Mouse (Mus musculus) erythroblast, embryonic 14.5 days (primary cell): ENCODE data around the gene Rhbdl1. TPM values are rescaled to one million over a fixed set of nuclear protein-coding genes. Genes with fewer than 3 reads are reported as not detected.

Source experiments
- H3K27me3 ChIP-seq: 2 replicates; pipeline ENCODE4 v1.6.1; 2012; ENCODE audit warnings: inconsistent platforms; ENCODE audit not compliant: control insufficient read depth
- H3K36me3 ChIP-seq: 2 replicates; pipeline ENCODE4 v1.6.1; 2012; ENCODE audit warnings: mild to moderate bottlenecking, inconsistent platforms; ENCODE audit not compliant: control insufficient read depth
- H3K4me1 ChIP-seq: 2 replicates; pipeline ENCODE4 v1.6.1; 2012; ENCODE audit warnings: inconsistent platforms; ENCODE audit not compliant: control insufficient read depth
- H3K4me3 ChIP-seq: replicated peaks from 2 replicates; pipeline ENCODE3; 2012; ENCODE audit warnings: moderate library complexity, mild to moderate bottlenecking, inconsistent platforms
- H3K9me3 ChIP-seq: 2 replicates; pipeline ENCODE4 v1.6.1; 2012; ENCODE audit warnings: low read length, inconsistent platforms, mixed read lengths; ENCODE audit not compliant: control insufficient read depth
- GATA1 ChIP-seq: IDR thresholded peaks from 2 replicates; pipeline ENCODE4 v1.6.1; 2012; ENCODE audit warnings: low read length, inconsistent platforms, mixed read lengths
- TAL1 ChIP-seq: IDR thresholded peaks from 3 replicates; pipeline ENCODE4 v1.6.1; 2012; ENCODE audit warnings: low read length, inconsistent platforms, mixed read lengths
- polyA plus RNA-seq: library from polyadenylated mRNA; stranded (reverse); fragments of >175 nt; gene quantifications from 2 replicates; pipeline ENCODE4 v1.2.3, GENCODE M21; 2012

The Rhbdl1 gene
- polyA plus RNA-seq, 1 experiment: 0.22 TPM

- Histone ChIP-seq H3K9me3 (no peaks in the 10 kb centered on the region), H3K4me3 (peak overlapping the region; percentile 87), H3K4me1 (peaks cover 61% of the 10 kb centered on the region), H3K36me3 (peaks cover 41% of the 10 kb centered on the region), H3K27me3 (no peaks in the 10 kb centered on the region)
- TF ChIP-seq GATA1: no peak; the same call in 1 of the 2 replicates
- TF ChIP-seq TAL1: no peak
Measured at GRCm38 (mm10) chr17:25791843-25792527, 45.1 kb downstream of the Rhbdl1 start.

DNA sequence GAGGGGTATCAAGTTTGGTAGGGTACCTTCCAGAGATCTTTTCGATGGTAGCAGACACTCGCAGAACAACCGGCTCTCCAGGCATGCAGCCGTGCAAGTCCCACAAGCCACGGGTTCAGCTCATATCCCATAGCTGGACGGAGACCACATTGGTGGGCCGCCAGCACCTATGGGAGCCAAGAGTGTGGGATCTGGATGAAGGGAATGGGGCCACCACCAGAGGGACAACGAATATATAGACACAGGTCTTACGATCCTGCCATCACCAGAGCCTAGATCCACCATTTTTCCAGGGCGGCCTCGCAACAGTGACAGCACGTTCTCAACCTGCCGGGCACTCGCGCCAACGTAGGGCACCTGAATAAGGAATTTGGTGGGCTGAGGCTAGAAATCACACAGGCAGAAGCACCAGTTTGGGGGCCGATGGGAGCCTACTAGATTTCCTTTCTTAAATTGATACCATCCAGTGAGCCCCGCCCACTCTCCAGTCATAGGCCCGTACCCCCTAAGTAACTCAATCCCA lies 45.7 kb downstream of the Rhbdl1 start:
- H3K9me3 ChIP-seq: no peaks in the 10 kb centered on the region
- TF ChIP-seq TAL1 (no peak), GATA1 (no peak)
- peak overlapping the region; percentile 87 for H3K4me3 ChIP-seq
- no peaks in the 10 kb centered on the region for H3K27me3 ChIP-seq
- H3K36me3 ChIP-seq: peaks cover 45% of the 10 kb centered on the region
- H3K4me1 ChIP-seq: peaks cover 61% of the 10 kb centered on the region

- Histone ChIP-seq H3K4me3 (no peak overlapping the region), H3K27me3 (no peaks in the 10 kb centered on the region), H3K4me1 (peaks cover 40% of the 10 kb centered on the region), H3K9me3 (no peaks in the 10 kb centered on the region), H3K36me3 (peaks cover 59% of the 10 kb centered on the region)
- no peak for TF ChIP-seq TAL1
- no peak for TF ChIP-seq GATA1
Measured at GRCm38 (mm10) chr17:25786781-25787504, 50.2 kb downstream of the Rhbdl1 start.

DNA sequence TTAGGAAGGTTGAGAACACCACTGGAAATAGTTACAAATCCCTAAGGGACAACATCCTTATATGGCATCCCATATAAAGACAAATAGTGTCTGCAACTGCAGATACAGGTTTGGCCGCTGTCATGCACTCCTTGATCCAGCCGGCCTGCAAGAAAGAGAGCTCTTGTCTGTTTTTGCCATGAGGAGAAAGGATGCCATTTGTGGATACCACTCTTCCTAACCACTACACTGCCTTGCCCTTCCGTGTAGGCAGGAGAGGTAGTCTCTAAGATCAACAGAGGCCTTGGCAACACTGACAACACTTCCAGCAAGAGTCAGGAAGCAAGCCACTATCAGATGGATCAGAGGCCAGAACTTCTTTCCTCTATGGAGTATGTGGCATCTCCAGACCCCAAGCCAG lies 50.8 kb downstream of the Rhbdl1 start, which contains the start of gene Ccdc78:
Gene Ccdc78, plus strand, starts transcription at position 301 of the 400 bp plus-strand sequence.
- Histone ChIP-seq H3K4me3 (peak within 1 kb of the TSS; percentile 82), H3K27me3 (no peaks in the 10 kb centered on the region), H3K36me3 (peaks cover 65% of the 10 kb centered on the region), H3K9me3 (no peaks in the 10 kb centered on the region), H3K4me1 (peaks cover 34% of the 10 kb centered on the region)
- TF ChIP-seq TAL1: no peak
- TF ChIP-seq GATA1: no peak

- H3K9me3 ChIP-seq: no peaks in the 10 kb centered on the region
- no peaks in the 10 kb centered on the region for H3K27me3 ChIP-seq
- no peak for TF ChIP-seq TAL1
- TF ChIP-seq GATA1: no peak
- H3K4me1 ChIP-seq: peaks cover 25% of the 10 kb centered on the region
- peaks cover 69% of the 10 kb centered on the region for H3K36me3 ChIP-seq
- H3K4me3 ChIP-seq: peak within 1 kb of the TSS; percentile 82
Measured at GRCm38 (mm10) chr17:25785281-25785745, 51.8 kb downstream of the Rhbdl1 start, which contains the start of gene Haghl. Gene Haghl, minus strand, starts transcription at chr17:25785673.

Other genes starting within 250 kb of the Rhbdl1 start
- not detected in 2 replicates for gene Gng13, start 120.1 kb downstream of the Rhbdl1 start, polyA plus RNA-seq
- gene Chtf18, start 109.9 kb downstream of the Rhbdl1 start, polyA plus RNA-seq: 15.6 and 20.0 TPM in 2 replicates
- gene Rpusd1, start 109.6 kb downstream of the Rhbdl1 start, polyA plus RNA-seq: 3.2 and 4.0 TPM in 2 replicates
- not detected in 2 replicates for gene Mslnl, start 101.3 kb downstream of the Rhbdl1 start, polyA plus RNA-seq
- not detected in 2 replicates for gene Msln, start 82.9 kb downstream of the Rhbdl1 start, polyA plus RNA-seq
- 2.0 TPM in 2 replicates for gene Narfl, start 63.5 kb downstream of the Rhbdl1 start, polyA plus RNA-seq
- gene Haghl, start 51.6 kb downstream of the Rhbdl1 start, polyA plus RNA-seq: 0.46 and 0.59 TPM in 2 replicates
- not detected in 2 replicates for gene Ccdc78, start 50.7 kb downstream of the Rhbdl1 start, polyA plus RNA-seq
- gene Fam173a, start 44.4 kb downstream of the Rhbdl1 start, polyA plus RNA-seq: 2.8 and 3.7 TPM in 2 replicates
- gene AC134908.4, start 41.6 kb downstream of the Rhbdl1 start, polyA plus RNA-seq: not detected in 2 replicates
- 7.2 and 7.4 TPM in 2 replicates for gene Metrn, start 40.2 kb downstream of the Rhbdl1 start, polyA plus RNA-seq
- gene Fbxl16, start 28.2 kb downstream of the Rhbdl1 start, polyA plus RNA-seq: not detected in 2 replicates
- gene Wdr24, start 13.7 kb downstream of the Rhbdl1 start, polyA plus RNA-seq: 0.32 and 0.68 TPM in 2 replicates
- 0.31 and 0.65 TPM in 2 replicates for gene Jmjd8, start 8.4 kb downstream of the Rhbdl1 start, polyA plus RNA-seq
- 10.1 and 10.6 TPM in 2 replicates for gene Stub1, start 3.9 kb downstream of the Rhbdl1 start, polyA plus RNA-seq
- 0.68 and 1.1 TPM in 2 replicates for gene Gm20683, start 4.5 kb upstream of the Rhbdl1 start, polyA plus RNA-seq
- 17.7 and 19.8 TPM in 2 replicates for gene Rhot2, start 7.6 kb upstream of the Rhbdl1 start, polyA plus RNA-seq
- gene Wdr90, start 24.2 kb upstream of the Rhbdl1 start, polyA plus RNA-seq: 1.9 and 3.6 TPM in 2 replicates
- 3.7 and 4.0 TPM in 2 replicates for gene Mcrip2, start 31.5 kb upstream of the Rhbdl1 start, polyA plus RNA-seq
- 6.4 and 8.3 TPM in 2 replicates for gene Mettl26, start 37.8 kb upstream of the Rhbdl1 start, polyA plus RNA-seq
- gene Wfikkn1, start 43.6 kb upstream of the Rhbdl1 start, polyA plus RNA-seq: 0.17 and 0.18 TPM in 2 replicates
- gene Rab40c, start 82.4 kb upstream of the Rhbdl1 start, polyA plus RNA-seq: 0.68 and 1.0 TPM in 2 replicates
- gene Pigq, start 107.6 kb upstream of the Rhbdl1 start, polyA plus RNA-seq: 164 and 218 TPM in 2 replicates
- gene Nhlrc4, start 107.7 kb upstream of the Rhbdl1 start, polyA plus RNA-seq: 2.9 and 3.4 TPM in 2 replicates
- 0.25 TPM in 2 replicates for gene A930017K11Rik, start 115.3 kb upstream of the Rhbdl1 start, polyA plus RNA-seq
- 6.2 and 6.3 TPM in 2 replicates for gene Capn15, start 148.5 kb upstream of the Rhbdl1 start, polyA plus RNA-seq
- gene Rab11fip3, start 232.3 kb upstream of the Rhbdl1 start, polyA plus RNA-seq: 0.23 and 0.36 TPM in 2 replicates